Mouse (Mus musculus) hindbrain, embryonic 14.5 days (tissue): ENCODE measurements at regions not wholly inside any gene's neighbourhood (a gene's known extent, or its start where the extent isn't known, plus 50 kb on each side); places are given as distances from the start of the nearest gene placed in this dataset.

Source experiments
- ATAC-seq: fragments of 200-750 bp; cut with Nextera tagmentation; 2 replicates; pipeline ENCODE4 v1.8.0; 2017; ENCODE audit warnings: moderate number of reproducible peaks, mild to moderate bottlenecking, moderate TSS enrichment, moderate library complexity; ENCODE audit not compliant: low FRiP score
- DNase-seq: peaks from one replicate; pipeline ENCODE4 v3.0.0-alpha.2; 2015; ENCODE audit warnings: low spot score
- H3K27ac ChIP-seq: fragments of 300-500 bp; sonication (generic); 2 replicates; pipeline ENCODE4 v1.5.1; 2014; ENCODE audit warnings: mild to moderate bottlenecking, moderate library complexity
- H3K27me3 ChIP-seq: fragments of 300-500 bp; sonication (generic); 2 replicates; pipeline ENCODE4 v1.6.1; 2014; ENCODE audit warnings: mild to moderate bottlenecking, low read length, mixed read lengths; ENCODE audit not compliant: control insufficient read depth, insufficient read depth
- H3K36me3 ChIP-seq: fragments of 300-500 bp; sonication (generic); replicated peaks from 2 replicates; pipeline ENCODE4 v1.6.1; 2014; ENCODE audit not compliant: control insufficient read depth, insufficient read depth
- H3K4me1 ChIP-seq: fragments of 300-500 bp; sonication (generic); replicated peaks from 2 replicates; pipeline ENCODE4 v1.6.1; 2014; ENCODE audit warnings: antibody characterized with exemption, low read length, mixed read lengths; ENCODE audit not compliant: control insufficient read depth, insufficient read depth
- H3K4me2 ChIP-seq: fragments of 300-500 bp; sonication (generic); replicated peaks from 2 replicates; pipeline ENCODE4 v1.6.1; 2014; ENCODE audit warnings: mild to moderate bottlenecking, moderate library complexity
- H3K4me3 ChIP-seq: fragments of 300-500 bp; sonication (generic); replicated peaks from 2 replicates; pipeline ENCODE4 v1.5.1; 2014; ENCODE audit warnings: mild to moderate bottlenecking, low read length
- H3K9ac ChIP-seq: fragments of 300-500 bp; sonication (generic); 2 replicates; pipeline ENCODE4 v1.6.1; 2014
- H3K9me3 ChIP-seq: fragments of 300-500 bp; sonication (generic); 2 replicates; pipeline ENCODE4 v1.6.1; 2016; ENCODE audit warnings: low read length; ENCODE audit not compliant: control insufficient read depth
- WGBS: fragments of 180-500 bp; shearing (Covaris S2); extraction: QIAGEN DNeasy Blood & Tissue Kit; methylation state at CpG from one replicate; pipeline ENCODE4 v1.1.7; 2014; 5-methylcytosine and 5-hydroxymethylcytosine counted together

DNA sequence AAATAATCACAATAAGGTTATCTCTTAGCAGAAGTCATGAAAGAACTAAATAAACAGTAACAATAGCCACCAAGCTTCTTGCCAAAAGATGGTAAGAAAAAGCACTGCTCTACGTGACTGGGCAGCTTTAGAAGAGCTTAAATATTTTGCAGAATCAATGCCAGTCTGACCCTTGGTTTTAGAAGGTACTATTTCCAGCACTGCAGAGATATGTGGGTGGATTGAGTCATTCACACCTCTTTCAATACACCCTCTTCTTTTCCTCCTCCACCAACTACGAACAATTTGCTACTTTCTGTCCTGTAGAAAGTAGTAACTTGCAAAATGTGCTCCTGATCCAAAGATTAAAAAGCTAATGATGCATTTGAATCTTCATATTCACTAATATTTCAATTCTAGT, 324.9 kb upstream of the Stxbp6 start:
- Histone ChIP-seq H3K4me1 (no peaks in the 10 kb centered on the region), H3K9ac (no peak overlapping the region), H3K27me3 (no peaks in the 10 kb centered on the region), H3K36me3 (no peaks in the 10 kb centered on the region), H3K4me2 (no peak overlapping the region), H3K9me3 (no peaks in the 10 kb centered on the region), H3K4me3 (no peak overlapping the region), H3K27ac (no peak overlapping the region)
- WGBS, result 79% methylated on average over 2 of the region's 2 CpGs
- DNase-seq, result no peak
- no peak for ATAC-seq

DNA sequence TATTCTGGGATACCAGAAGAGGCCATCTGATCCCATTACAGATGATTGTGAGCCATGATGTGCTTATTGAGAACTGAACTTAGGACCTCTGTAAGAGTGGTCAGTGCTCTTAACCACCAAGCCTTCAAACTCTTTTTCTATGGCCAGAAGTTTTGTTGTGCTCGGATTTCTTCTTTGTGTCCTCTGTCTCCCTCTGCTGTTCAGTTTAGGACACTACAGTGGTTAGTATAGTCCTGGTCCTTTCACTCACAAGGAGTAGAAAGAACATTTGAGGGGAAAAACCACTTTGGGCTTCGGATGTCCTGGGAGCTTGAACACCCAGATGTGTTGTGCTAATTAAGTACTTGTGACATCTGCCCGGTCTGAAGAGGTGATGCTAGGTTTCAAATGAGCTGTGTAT, 310.4 kb upstream of the Stxbp6 start:
- Histone ChIP-seq H3K9me3 (peaks cover 8% of the 10 kb centered on the region; the same call in 1 of the 2 replicates), H3K9ac (no peak overlapping the region), H3K27ac (no peak overlapping the region), H3K4me1 (no peaks in the 10 kb centered on the region), H3K4me2 (no peak overlapping the region), H3K27me3 (no peaks in the 10 kb centered on the region), H3K4me3 (no peak overlapping the region), H3K36me3 (no peaks in the 10 kb centered on the region)
- peak; percentile 50 for DNase-seq
- no peak for ATAC-seq
- WGBS, result 71% methylated on average over 3 of the region's 3 CpGs
